Mouse (Mus musculus) heart, embryonic 16.5 days (tissue): Measurements from ENCODE around the gene Tmem175. TPM values are rescaled to one million over a fixed set of nuclear protein-coding genes. Genes with fewer than 3 reads are reported as not detected.
"Not testable (repeated sequence)": the region's sequence is repeated elsewhere in the genome, so short reads cannot be mapped to it uniquely, and the experiment has no call there.

ENCODE experiments used
- ATAC-seq: fragments of 200-750 bp; cut with Nextera tagmentation; replicated peaks from 2 replicates; pipeline ENCODE4 v1.8.0; 2017; ENCODE audit warnings: moderate number of reproducible peaks; ENCODE audit not compliant: insufficient read depth, low FRiP score; ENCODE audit errors: extremely low read depth
- H3K27ac ChIP-seq: fragments of 300-500 bp; sonication (generic); 2 replicates; pipeline ENCODE4 v1.5.1; 2014; ENCODE audit warnings: mild to moderate bottlenecking, low read length, control low read depth, moderate library complexity
- H3K27me3 ChIP-seq: fragments of 300-500 bp; sonication (generic); 2 replicates; pipeline ENCODE4 v1.6.1; 2014; ENCODE audit warnings: low read length, mixed read lengths; ENCODE audit not compliant: control insufficient read depth, insufficient read depth
- H3K36me3 ChIP-seq: fragments of 300-500 bp; sonication (generic); 2 replicates; pipeline ENCODE4 v1.6.1; 2014; ENCODE audit not compliant: control insufficient read depth, insufficient read depth
- H3K4me1 ChIP-seq: fragments of 300-500 bp; sonication (generic); 2 replicates; pipeline ENCODE4 v1.6.1; 2014; ENCODE audit warnings: low read length, mixed read lengths; ENCODE audit not compliant: control insufficient read depth, insufficient read depth
- H3K4me2 ChIP-seq: fragments of 300-500 bp; sonication (generic); 2 replicates; pipeline ENCODE4 v1.6.1; 2014; ENCODE audit warnings: low read depth, mild to moderate bottlenecking, control low read depth, low read length
- H3K4me3 ChIP-seq: fragments of 300-500 bp; sonication (generic); 2 replicates; pipeline ENCODE4 v1.5.1; 2014; ENCODE audit warnings: mild to moderate bottlenecking, control low read depth, low read length
- H3K9ac ChIP-seq: fragments of 300-500 bp; sonication (generic); 2 replicates; pipeline ENCODE4 v1.6.1; 2014; ENCODE audit warnings: low read length, control low read depth
- H3K9me3 ChIP-seq: fragments of 300-500 bp; sonication (generic); replicated peaks from 2 replicates; pipeline ENCODE4 v1.6.1; 2016; ENCODE audit warnings: low read length; ENCODE audit not compliant: control insufficient read depth
- WGBS: fragments of 180-500 bp; shearing (Covaris S2); extraction: QIAGEN DNeasy Blood & Tissue Kit; methylation state at CpG from one replicate; pipeline ENCODE4 v1.1.7; 2014; 5-methylcytosine and 5-hydroxymethylcytosine counted together
- polyA plus RNA-seq: library from polyadenylated mRNA; unstranded; fragments of >200 nt; fragmentation: Nextera tagmentation; extraction: Ambion mirVana; gene quantifications from 2 replicates; pipeline ENCODE4 v1.2.1, GENCODE M21; 2015

Tmem175 gene
- polyA plus RNA-seq, 1 experiment from 2014 or later = 19.7 TPM

DNA sequence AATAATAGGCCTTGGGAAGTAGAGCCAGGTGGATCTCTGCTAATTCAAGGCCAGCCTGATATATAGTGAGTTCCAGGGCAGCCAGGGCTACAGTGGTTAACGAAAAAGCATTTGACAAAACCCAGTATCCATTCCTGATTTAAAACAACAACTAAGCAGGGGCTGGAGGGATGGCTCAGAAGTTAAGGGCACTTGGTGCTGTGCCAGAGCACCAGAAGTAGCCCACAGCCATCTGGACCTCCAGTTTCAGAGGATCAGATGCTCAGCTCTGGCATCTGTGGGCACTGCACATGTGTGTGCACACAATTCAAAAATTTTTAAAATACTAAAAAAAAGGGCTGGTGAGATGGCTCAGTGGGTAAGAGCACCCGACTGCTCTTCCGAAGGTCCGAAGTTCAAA, 4.1 kb downstream of the Tmem175 start:
- no peak overlapping the region for H3K27ac ChIP-seq
- H3K36me3 ChIP-seq = no peaks in the 10 kb centered on the region
- 83% methylated on average over 4 of the region's 4 CpGs for WGBS
- H3K4me2 ChIP-seq = no peak overlapping the region
- no peak for ATAC-seq
- H3K9me3 ChIP-seq = no peaks in the 10 kb centered on the region
- H3K27me3 ChIP-seq = no peaks in the 10 kb centered on the region
- no peak overlapping the region for H3K9ac ChIP-seq
- peaks cover 8% of the 10 kb centered on the region for H3K4me1 ChIP-seq
- no peak overlapping the region for H3K4me3 ChIP-seq

DNA sequence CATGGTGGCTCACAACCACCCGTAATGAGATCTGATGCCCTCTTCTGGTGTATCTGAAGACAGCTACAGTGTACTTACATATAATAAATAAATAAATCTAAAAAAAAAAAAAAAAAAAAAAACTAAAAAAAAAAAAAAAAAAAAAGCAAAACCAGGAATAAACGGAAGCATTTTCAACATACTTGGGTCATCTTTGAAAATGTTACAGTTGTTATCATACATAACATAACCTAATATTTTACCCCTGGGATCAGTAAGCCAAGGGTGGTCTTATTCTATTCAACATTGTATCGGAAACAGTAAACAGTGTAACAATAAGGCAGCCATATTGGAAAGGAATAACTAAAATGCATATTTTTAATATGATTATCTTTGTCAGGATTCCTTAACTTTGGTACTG, 4.5 kb downstream of the Tmem175 start:
- not testable (repeated sequence) for H3K9ac ChIP-seq, ATAC-seq, H3K4me2 ChIP-seq, H3K4me1 ChIP-seq, H3K9me3 ChIP-seq, H3K27me3 ChIP-seq, H3K4me3 ChIP-seq, H3K27ac ChIP-seq, H3K36me3 ChIP-seq
- WGBS = 88% methylated on average over 2 of the region's 3 CpGs

DNA sequence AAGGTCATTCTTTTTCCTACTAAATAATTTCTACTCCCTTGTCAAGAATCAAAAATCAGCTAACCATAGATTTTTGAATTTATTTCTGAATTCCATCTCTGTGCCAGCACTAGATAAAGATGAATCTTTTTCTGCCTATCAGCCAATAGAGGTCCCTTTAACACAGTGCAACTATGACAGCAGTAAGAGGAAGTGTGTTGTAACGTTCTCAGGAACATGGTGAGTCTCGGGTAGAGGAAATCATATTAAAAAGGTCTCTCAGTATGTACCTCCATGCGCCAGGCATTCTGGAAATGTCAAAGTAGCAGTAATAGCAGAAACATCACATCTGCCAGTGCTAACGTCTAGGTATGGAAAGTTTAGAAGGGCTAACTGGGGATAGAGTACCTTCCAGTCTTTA, 6.6 kb downstream of the Tmem175 start:
- Histone ChIP-seq H3K27ac (no peak overlapping the region), H3K4me3 (no peak overlapping the region), H3K9me3 (no peaks in the 10 kb centered on the region), H3K27me3 (no peaks in the 10 kb centered on the region), H3K4me2 (no peak overlapping the region), H3K36me3 (0 out of 2 replicates have a peak, but pooled peaks cover 2% of the 10 kb centered on the region), H3K4me1 (no peaks in the 10 kb centered on the region), H3K9ac (no peak overlapping the region)
- no peak for ATAC-seq
- WGBS = 65% methylated on average over 4 of the region's 4 CpGs

DNA sequence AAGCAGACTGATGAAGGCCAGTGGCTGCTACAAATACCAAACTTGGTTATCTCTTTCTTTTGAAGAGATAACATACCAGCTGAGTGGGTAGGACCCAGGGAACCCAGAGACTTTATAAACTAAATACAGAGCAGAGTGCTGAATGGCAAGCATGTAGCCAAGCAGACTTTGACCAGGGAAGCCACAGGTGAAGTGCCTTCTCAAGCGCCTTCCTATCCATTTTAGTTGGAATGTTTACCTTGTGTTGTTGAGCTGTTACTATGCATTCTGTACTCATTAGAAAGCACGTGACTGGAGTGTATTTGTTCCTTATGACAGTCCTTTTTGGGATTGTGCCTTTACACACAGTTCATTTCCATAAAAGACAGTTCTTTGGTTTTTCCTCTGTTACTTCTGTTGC, 14.1 kb downstream of the Tmem175 start:
- no peak for ATAC-seq
- peaks cover 24% of the 10 kb centered on the region for H3K36me3 ChIP-seq
- H3K4me1 ChIP-seq = 0 out of 2 replicates have a peak, but pooled peaks cover 3% of the 10 kb centered on the region
- no peak overlapping the region for H3K4me3 ChIP-seq
- H3K27ac ChIP-seq = no peak overlapping the region
- 43% methylated on average over 2 of the region's 2 CpGs for WGBS
- no peak overlapping the region for H3K9ac ChIP-seq
- H3K27me3 ChIP-seq = no peaks in the 10 kb centered on the region
- H3K4me2 ChIP-seq = no peak overlapping the region
- H3K9me3 ChIP-seq = no peaks in the 10 kb centered on the region

DNA sequence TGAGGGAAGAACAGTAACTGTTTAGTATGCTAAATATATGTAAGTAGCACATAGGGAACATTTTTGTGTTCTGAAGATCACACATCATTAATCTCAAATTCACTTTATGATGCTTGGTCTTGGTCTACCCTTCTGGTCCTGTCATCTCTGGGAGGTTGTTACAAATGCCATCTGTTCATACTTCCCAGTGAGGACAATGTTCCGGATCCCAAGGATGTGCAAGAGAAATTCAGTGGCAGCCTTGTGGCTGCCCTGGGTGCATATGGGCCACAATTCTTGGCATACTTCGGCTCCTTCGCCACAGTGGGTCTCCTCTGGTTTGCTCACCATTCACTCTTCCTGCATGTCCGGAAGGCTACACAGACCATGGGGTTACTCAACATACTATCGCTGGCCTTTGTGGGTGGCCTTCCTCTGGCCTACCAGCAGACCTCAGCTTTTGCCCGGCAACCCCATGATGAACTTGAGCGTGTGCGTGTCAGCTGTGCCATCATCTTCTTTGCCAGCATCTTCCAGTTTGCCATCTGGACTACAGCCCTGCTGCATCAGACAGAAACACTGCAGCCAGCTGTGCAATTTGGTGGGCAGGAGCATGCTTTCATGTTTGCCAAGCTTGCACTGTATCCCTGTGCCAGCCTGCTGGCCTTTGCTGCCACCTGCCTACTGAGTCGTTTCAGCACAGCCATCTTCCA, 16.2 kb downstream of the Tmem175 start:
- Histone ChIP-seq H3K4me1 (0 out of 2 replicates have a peak, but pooled peaks cover 3% of the 10 kb centered on the region), H3K36me3 (peaks cover 34% of the 10 kb centered on the region), H3K4me3 (no peak overlapping the region), H3K9me3 (no peaks in the 10 kb centered on the region), H3K27me3 (no peaks in the 10 kb centered on the region), H3K4me2 (no peak overlapping the region), H3K9ac (no peak overlapping the region), H3K27ac (no peak overlapping the region)
- WGBS = 85% methylated on average over 9 of the region's 9 CpGs
- no peak for ATAC-seq

DNA sequence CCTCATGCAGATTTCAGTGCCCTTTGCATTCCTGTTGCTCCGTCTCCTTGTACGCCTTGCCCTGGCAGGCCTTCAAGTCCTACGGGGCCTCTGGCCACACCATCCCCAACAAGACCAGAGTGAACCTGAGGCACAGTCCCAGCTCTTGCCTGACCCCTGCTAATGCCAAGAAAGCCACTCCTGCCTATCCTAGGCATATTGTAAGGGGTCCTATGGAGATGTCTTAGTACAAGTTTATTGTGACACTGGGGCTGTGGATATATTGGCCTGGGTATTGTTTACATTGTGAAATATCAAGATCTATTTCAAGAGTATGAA, 16.7 kb downstream of the Tmem175 start:
- peaks cover 34% of the 10 kb centered on the region for H3K36me3 ChIP-seq
- 0 out of 2 replicates have a peak, but pooled peaks cover 3% of the 10 kb centered on the region for H3K4me1 ChIP-seq
- WGBS = 82% methylated on average over 3 of the region's 3 CpGs

DNA sequence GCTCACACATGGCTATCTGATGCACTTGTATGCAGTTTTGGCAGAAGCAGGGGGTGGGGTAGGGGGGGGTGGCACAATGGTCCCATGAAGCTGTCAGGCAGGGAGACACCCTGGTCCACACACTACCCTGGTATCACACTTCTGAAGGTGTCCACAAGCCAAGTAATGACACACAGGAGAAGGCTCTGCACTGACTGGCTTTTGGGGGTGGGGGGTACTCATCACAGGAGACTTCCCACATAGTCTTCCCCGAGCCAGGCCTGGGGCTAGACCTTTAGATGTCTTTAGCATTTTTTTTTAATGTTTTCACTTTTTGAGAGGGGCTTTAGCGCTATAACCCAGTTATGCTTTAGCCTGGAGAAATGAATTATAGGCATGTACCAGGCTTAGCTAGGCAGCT, 17.7 kb downstream of the Tmem175 start:
- Histone ChIP-seq H3K27me3 (no peaks in the 10 kb centered on the region), H3K4me2 (no peak overlapping the region), H3K9ac (no peak overlapping the region), H3K36me3 (peaks cover 34% of the 10 kb centered on the region), H3K9me3 (no peaks in the 10 kb centered on the region), H3K4me3 (no peak overlapping the region), H3K27ac (no peak overlapping the region), H3K4me1 (0 out of 2 replicates have a peak, but pooled peaks cover 3% of the 10 kb centered on the region)
- 81% methylated on average over 2 of the region's 2 CpGs for WGBS
- no peak for ATAC-seq

More for the DNA sequence above, 16.7 kb downstream of the Tmem175 start:
- Histone ChIP-seq H3K9me3 (no peaks in the 10 kb centered on the region), H3K9ac (no peak overlapping the region), H3K27me3 (no peaks in the 10 kb centered on the region), H3K4me2 (no peak overlapping the region), H3K4me3 (no peak overlapping the region), H3K27ac (no peak overlapping the region)
- no peak for ATAC-seq

DNA sequence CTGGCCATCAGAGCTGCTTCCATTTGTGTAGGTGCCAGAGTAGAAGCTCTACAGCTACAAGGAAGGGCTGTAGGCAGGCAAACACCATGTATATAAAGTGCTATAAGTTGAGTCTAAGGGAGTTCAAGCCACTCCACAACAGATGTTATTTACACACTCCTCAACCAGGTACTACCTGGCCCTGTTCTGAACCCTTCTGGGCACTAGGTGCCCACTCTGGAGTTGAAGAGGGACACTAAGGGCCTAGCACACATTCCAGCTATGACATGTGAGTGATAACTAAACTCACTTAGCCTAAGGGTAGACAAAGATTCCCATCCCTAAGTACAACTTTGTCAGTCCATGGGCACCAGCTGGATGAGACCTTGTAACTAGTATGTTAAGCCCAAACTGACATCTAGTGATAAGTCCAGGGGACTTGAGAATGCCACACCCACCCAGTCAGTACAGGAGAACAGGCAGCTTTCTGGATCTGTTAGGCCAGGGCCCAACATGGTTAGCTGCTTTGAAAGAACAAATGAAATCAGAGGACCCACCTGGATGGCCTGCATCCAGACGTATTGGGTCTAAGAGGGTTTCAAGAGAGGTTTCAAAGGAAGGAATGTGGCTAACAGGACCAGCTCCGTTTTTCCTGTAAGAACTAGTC, 18.4 kb downstream of the Tmem175 start:
- no peaks in the 10 kb centered on the region for H3K9me3 ChIP-seq
- no peak overlapping the region for H3K9ac ChIP-seq
- H3K4me1 ChIP-seq = 0 out of 2 replicates have a peak, but pooled peaks cover 3% of the 10 kb centered on the region
- H3K4me3 ChIP-seq = no peak overlapping the region
- no peak for ATAC-seq
- no peak overlapping the region for H3K27ac ChIP-seq
- H3K4me2 ChIP-seq = no peak overlapping the region
- H3K36me3 ChIP-seq = peaks cover 36% of the 10 kb centered on the region
- 68% methylated on average over 2 of the region's 2 CpGs for WGBS
- H3K27me3 ChIP-seq = no peaks in the 10 kb centered on the region

DNA sequence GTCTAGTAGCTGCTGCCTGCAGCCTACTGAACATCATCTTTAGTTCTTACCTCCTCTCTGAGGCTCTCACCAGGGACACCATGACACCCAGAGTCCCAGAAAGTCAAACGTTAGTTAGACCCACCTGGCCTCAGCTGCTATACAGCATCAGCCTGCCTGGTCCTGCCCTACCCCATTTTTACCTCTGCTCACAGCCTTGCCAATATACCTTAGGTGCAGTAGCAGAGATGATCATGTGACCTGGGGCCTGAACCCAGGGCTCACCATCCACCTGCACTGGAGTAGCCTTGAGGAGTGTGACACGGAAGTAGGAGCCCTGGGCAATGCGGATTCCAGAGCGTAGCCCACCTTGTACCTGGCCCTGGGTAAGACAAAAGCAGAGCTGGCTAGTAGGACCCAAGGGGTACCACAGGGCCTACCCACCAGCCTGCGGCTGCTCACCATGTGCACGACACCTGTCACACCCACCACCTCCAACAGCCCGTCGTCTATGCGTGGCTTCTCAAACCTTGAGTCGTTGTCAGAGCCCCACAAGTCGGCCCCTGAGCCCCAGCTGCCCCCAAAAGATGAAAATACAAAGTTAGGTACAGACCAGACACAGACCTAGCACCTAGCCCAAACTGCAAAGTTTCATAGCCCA, 19.5 kb downstream of the Tmem175 start:
- no peak overlapping the region for H3K4me2 ChIP-seq
- no peak overlapping the region for H3K4me3 ChIP-seq
- H3K27me3 ChIP-seq = no peaks in the 10 kb centered on the region
- H3K4me1 ChIP-seq = no peaks in the 10 kb centered on the region
- no peak overlapping the region for H3K27ac ChIP-seq
- ATAC-seq = no peak
- no peak overlapping the region for H3K9ac ChIP-seq
- WGBS = 86% methylated on average over 11 of the region's 11 CpGs
- peaks cover 43% of the 10 kb centered on the region for H3K36me3 ChIP-seq
- H3K9me3 ChIP-seq = no peaks in the 10 kb centered on the region
